Mouse (Mus musculus) kidney, postnatal 10 days (tissue): Measurements from ENCODE around the gene Sipa1l2.
A peak's percentile ranks its signal among the peaks of the same experiment; 100 is the strongest.

Source experiments
- DNase-seq: peaks from one replicate; pipeline ENCODE4 v3.0.0; 2021; ENCODE audit warnings: mixed read lengths

Sipa1l2 gene

GRCm38 (mm10) chr8:125576127-125576526 lies 6.5 kb upstream of the Sipa1l2 start:
- DNase-seq: no peak

GRCm38 (mm10) chr8:125574280-125574679 lies 4.7 kb upstream of the Sipa1l2 start:
- peak; percentile 54 for DNase-seq

- no peak for DNase-seq
Observed at GRCm38 (mm10) chr8:125572246-125572645, 2.6 kb upstream of the Sipa1l2 start.

DNA sequence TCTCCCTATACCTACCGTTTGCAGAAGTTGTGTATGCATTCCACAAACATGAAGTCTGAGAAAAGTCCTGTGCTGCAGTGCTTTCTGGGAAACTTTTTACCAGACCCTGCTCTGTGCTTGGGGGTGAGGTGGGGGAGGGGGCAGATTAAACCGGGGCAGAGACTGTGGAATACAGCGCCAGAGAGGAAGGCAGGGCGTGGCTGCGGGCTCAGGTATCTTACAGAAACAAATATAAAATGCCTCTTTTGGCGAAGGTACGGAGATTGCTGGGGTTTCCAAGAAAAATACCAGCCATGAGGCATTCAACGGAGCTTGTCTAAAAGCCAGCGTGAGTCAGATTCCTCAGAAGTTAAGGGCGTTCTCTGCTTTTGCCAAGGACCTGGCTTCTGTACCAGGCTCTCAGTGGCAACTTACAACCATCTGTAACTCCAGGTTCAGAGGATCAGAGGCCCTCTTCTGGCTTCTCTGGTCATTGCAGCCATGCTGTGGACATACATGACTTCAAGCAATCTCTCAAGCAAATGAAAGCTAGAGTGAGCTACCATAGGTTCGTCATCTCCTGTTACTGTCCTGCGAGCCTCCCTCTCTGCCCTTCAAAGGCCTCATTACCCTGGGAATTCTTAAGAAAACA lies 1.3 kb upstream of the Sipa1l2 start:
- DNase-seq: peak; percentile 60

GRCm38 (mm10) chr8:125570389-125570788 lies 781 bp upstream of the Sipa1l2 start:
- no peak for DNase-seq

DNA sequence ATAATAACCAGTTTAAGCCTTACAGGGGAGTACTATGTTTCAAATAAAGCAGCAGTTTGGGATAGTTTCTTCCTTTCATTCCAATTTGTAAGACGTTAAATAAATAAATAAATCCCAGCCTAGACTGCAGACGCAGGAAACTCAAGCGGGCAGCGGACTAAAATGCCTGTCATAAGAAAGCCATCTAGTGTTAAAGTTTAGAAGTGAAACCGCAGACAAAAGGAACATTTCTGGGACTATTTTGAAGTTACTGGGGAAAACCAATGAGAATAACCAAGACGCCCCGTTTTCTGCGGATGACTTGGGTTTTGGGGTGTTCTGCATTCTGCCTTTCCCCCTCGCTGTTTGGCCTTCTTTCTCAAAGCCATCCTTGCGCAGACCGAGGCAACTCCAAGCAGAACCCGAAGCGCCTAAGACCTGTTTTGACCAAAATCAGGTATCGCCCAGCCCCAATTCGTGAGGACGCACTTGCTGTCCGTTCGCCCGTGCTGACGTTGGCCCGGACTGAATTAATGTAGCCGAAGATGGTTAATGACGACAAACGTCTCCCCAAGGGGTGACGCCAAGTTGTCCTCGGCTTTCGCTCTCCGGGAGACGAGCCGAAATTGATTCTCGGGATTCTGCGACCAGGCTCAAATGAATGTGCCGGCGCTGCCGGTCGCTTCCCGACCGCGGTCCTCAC lies 616 bp downstream of the Sipa1l2 start:
- peak; percentile 73 for DNase-seq

GRCm38 (mm10) chr8:125568421-125568850 lies 1.2 kb downstream of the Sipa1l2 start:
- DNase-seq: peak; percentile 44

DNA sequence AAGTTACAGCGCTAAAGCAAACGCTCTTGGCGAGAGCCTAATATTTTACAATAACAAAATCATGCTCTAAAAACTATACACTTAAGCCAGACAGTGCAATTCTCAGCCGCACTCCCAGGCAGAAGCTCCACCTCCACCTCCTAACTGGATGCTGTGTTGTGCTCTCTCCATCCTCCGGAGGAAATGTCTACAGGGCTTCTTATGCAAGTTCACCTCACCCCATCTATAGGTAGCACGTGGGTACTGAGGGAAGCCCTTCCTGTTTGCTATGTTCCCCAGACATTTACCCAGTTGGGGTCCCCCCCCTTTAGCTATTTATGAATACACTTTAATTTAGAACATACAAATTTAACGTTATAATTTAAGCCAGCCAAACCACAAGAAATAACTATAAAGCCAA lies 2.0 kb downstream of the Sipa1l2 start:
- no peak for DNase-seq

DNA sequence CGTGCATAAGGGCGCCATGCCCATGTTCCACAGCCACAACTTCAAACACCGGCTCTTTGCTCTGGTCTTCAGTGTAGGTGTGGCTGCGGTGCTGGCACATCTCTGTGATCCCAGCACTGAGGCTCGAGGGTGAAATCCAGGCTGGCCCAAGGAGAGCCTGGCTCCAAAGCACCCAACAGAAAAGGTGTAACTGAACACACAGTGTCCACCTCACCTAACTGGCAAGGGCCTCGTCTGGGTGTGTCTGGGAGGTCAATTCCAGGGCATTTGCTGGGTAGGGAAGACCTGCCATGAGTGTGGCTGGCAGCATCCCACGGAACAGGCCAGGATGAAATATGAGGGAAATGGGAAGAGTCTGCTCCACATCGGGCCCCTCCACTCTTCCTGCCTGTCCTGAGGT lies 6.7 kb downstream of the Sipa1l2 start:
- DNase-seq: no peak

DNA sequence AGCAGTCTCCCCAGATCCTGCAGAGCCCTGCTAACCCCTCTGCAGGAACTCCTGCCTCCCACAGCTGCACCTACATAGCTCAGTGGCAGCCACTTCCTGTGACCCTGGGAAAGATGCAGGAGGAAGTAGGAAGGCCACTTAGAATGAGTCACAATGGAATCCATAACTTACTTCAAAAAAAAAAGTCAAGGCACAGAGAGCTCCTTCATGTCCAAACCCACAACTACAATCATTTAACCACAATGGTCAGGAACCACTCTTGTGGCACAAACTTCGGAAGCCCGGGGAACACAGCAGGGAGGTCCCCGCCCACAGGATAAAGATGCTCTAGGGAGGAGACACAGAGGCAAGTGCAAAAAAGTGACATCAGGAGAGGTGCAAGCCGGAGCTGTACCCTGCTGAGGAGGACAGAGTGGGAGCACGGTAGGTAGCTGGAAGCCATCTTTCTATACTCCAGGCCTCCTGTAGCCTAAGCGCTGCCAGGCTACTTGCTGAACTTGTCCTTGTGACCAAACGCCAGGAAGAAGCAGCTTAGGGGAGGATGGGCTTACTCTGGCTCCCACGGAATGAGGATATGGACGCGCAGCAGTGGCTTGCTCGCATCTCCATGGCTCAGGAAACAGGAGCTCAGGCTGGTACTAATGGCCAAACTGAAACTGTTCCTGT lies 8.7 kb downstream of the Sipa1l2 start:
- no peak for DNase-seq

GRCm38 (mm10) chr8:125559066-125559653 lies 10.4 kb downstream of the Sipa1l2 start:
- DNase-seq: no peak

- DNase-seq: peak; percentile 91
Observed at GRCm38 (mm10) chr8:125558109-125559065, 11.2 kb downstream of the Sipa1l2 start.

DNA sequence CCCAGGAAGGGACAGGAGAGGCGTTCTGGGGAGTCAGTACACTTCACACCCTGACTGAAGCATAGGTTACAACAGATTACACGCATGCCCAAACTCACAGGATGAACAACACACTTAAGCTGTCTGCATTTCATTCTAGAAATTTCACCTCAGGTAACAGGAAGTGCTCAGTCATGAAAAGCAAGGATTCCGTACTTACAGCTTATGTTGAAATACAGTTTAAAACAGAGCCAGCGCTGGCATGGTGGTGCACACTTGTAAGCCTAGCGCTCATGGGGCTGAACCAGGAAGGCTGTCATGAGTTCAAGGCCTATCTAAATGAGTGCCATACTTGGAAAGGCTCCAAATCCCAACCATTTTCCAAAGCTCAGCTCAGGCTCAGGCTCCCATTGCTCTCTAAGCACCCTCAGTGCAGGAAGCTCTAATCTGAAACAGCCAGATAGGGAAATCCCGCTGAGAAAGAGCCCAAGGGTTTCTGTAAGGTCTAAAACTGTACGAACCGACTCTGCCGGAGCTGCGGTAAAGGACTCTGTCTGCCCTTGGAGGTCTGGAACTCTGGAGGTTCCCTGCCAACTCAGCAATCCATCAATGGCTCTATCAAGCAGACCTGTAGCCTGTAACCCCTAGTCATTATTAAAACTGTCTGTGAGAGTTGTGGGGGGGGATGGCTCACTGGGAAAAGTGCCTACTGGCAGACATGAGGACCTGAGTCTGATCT lies 12.1 kb downstream of the Sipa1l2 start:
- no peak for DNase-seq

DNA sequence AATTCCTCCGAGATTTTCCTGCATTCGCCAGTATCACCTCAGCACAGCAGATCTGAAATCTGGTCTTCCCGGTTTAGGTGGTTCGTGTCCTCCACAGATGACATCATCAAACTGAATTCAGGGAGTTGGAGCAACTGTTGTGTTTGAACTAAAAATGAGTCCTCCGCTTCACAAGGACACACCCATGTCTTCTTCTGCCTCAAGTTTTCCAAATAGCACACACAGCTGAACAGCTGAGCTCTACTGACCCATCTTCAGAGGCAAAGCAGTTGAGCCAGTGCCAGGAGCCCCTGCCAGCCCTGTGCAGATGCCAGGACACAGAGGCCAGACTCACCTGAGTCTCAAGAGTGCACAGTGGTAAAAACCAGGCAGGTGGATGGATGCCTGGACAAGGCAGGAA lies 12.9 kb downstream of the Sipa1l2 start:
- DNase-seq: peak; percentile 63

- DNase-seq: no peak
Observed at GRCm38 (mm10) chr8:125550567-125550966, 19.0 kb downstream of the Sipa1l2 start.

GRCm38 (mm10) chr8:125547296-125547695 lies 22.3 kb downstream of the Sipa1l2 start:
- DNase-seq: peak; percentile 40

DNA sequence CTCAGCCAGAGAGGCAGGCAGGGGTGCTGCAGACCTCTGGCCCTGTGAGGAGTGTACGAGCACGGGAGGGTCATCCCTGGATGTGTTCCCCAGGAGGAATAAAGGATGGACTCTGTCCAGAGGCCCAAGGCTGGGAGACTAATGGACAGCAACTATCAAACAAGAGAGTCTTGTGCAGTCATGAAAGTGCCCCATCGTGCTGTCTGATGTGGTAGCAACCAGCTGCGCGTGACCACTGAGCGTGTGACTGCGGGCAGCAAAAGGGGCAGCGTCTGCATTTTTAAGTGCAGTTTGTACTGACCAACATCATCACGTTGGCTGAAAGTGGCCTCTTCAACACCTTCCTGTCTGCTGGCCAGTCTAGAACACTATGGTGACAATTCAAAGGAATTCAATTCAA lies 23.7 kb downstream of the Sipa1l2 start:
- DNase-seq: peak; percentile 62

DNA sequence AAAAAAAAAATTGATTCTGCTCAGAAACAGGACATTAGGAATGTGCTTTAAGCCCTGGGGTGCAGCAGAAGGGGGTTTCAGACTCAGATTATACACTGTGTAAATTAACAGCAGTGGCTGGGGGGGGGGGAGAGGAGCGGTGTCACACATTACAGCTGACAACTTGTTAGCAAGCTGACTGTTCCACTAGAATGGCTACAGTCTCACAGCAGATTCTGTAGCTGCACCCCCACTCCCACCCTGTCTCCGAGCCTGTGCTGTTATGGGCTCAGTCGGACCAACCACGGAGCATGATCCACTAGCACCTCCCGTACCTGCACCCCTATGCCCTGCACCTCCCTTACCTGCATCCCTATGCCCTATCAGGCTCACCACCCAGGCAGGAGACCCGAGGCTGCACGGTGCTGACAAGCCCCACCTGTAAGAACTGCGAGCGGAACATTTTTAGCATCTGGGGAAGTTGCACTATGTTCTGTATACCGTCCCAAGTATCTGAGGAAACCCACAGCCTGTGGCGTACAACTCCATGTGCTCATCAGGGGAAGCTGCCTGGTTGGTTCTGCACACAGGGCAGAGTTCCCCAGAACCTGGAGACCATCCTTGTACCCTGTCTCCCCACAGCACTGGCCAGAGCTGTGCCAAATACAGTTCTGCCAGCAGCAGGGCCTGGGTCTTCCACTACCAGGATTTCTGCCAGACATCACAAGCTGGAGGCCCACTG lies 26.6 kb downstream of the Sipa1l2 start:
- DNase-seq: no peak

- peak; percentile 48 for DNase-seq
Observed at GRCm38 (mm10) chr8:125539056-125540013, 30.3 kb downstream of the Sipa1l2 start.

DNA sequence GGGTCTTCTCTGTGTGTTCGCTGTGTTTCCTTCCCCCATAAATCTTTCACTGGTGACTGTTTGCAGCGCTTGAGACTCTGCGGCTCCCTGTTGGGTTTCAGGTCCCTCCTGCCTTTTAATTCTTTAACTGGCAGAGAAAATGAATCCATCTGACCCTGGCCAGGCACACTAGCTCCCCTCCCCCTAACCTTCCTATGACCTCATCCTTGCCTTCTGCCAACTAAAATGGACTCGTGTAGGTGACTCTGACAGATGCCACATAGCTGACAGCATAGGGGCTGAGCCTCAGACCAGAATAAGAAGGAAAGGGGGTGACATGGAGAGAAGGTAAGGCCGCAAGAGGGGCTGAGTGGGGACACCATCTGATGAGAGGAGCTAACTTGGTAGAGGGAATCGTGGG lies 31.3 kb downstream of the Sipa1l2 start:
- DNase-seq: no peak
